ENCODE assay signal across 9 mouse cellular contexts in genomic region chr8:57510791-57511315, GRCm38 (mm10). TPM values are rescaled to one million over a fixed set of nuclear protein-coding genes. Genes with fewer than 3 reads are reported as not detected.
DNase-seq lines count a peak whose midpoint lies in the region; ATAC-seq and TF ChIP-seq lines count a peak whose summit lies in the region.
"Had no signal": no experiment of that assay in that cellular context is flagged by ENCODE, and none has a peak within 500 bp of the region (broad histone marks: within the 10 kb centered on the region; RNA-seq: fewer than 3 reads in every experiment).

No protein-coding gene starts in this region.

- no peak for TF ChIP-seq EP300 in ES-Bruce4 (IDR thresholded peaks at IDR 0.05; ENCODE audit: insufficient read depth, low read depth, low read length)
- no peak for TF ChIP-seq EP300 in heart, postnatal 0 days (IDR thresholded peaks at IDR 0.05; ENCODE audit: low read depth)

- ATAC-seq in heart, postnatal 0 days (ENCODE audit: insufficient read depth, low read depth) = no peak
- peak; percentile 11 for ATAC-seq in megakaryocyte, adult 5-6 weeks (ENCODE audit: poor library complexity, severe bottlenecking)

- no peaks in the 10 kb centered on the region for H3K4me1 ChIP-seq in ES-Bruce4 (ENCODE audit: control insufficient read depth, insufficient read depth, low read length)
- 0 out of 2 replicates have a peak, but pooled peaks cover 5% of the 10 kb centered on the region for H3K4me1 ChIP-seq in heart, postnatal 0 days (ENCODE audit: control insufficient read depth, insufficient read depth)

- TF ChIP-seq CTCF in ES-Bruce4 (IDR thresholded peaks at IDR 0.05; ENCODE audit: low read depth, low read length) = no peak
- TF ChIP-seq CTCF in heart, postnatal 0 days (IDR thresholded peaks at IDR 0.05; ENCODE audit: low read depth) = no peak

- peak overlapping the region; percentile 78 for H3K4me3 ChIP-seq in ES-Bruce4 (ENCODE audit: low read depth, low read length)
- H3K4me3 ChIP-seq in heart, postnatal 0 days (ENCODE audit: low read depth, low read length) = peak overlapping the region; percentile 89

- peak; percentile 18 for DNase-seq in gastrocnemius, postnatal 25 days
- no peak for DNase-seq in gastrocnemius, postnatal 10 days
- no peak for DNase-seq in heart, postnatal 0 days (ENCODE audit: low spot score)
- DNase-seq in left cerebral cortex, adult 9 months (ENCODE audit: low spot score in 2 of 2) = no peak
- no peak for DNase-seq in left cerebral cortex, adult 18-20 months (ENCODE audit: low spot score in 2 of 2)
- DNase-seq in left cerebral cortex, adult 11 months (ENCODE audit: low spot score) = no peak

- 2% methylated on average over 31 of the region's 31 CpGs for WGBS in heart, postnatal 0 days

- peak overlapping the region; percentile 89 for H3K4me2 ChIP-seq in heart, postnatal 0 days (ENCODE audit: low read depth, low read length)

- H3K27ac ChIP-seq in ES-Bruce4 (ENCODE audit: insufficient read depth, low read length) = peak overlapping the region; percentile 82
- H3K27ac ChIP-seq in heart, postnatal 0 days (ENCODE audit: low read depth) = peak overlapping the region; percentile 75

- no peaks in the 10 kb centered on the region for H3K9me3 ChIP-seq in ES-Bruce4 (replicated peaks; ENCODE audit: control insufficient read depth, insufficient read depth, low read length, poor library complexity, severe bottlenecking)
- no peaks in the 10 kb centered on the region for H3K9me3 ChIP-seq in heart, postnatal 0 days (replicated peaks; ENCODE audit: control insufficient read depth, low read length)

- H3K27me3 ChIP-seq in ES-Bruce4 (ENCODE audit: control insufficient read depth, insufficient read depth, low read length, poor library complexity, severe bottlenecking) = no peaks in the 10 kb centered on the region
- H3K27me3 ChIP-seq in heart, postnatal 0 days (ENCODE audit: control insufficient read depth, insufficient read depth, low read length) = no peaks in the 10 kb centered on the region

- H3K36me3 ChIP-seq in ES-Bruce4 (ENCODE audit: control insufficient read depth, insufficient read depth, low read length, poor library complexity, severe bottlenecking) = peaks cover 50% of the 10 kb centered on the region
- peaks cover 11% of the 10 kb centered on the region for H3K36me3 ChIP-seq in heart, postnatal 0 days (replicated peaks; ENCODE audit: control insufficient read depth, insufficient read depth, low read length)

- H3K9ac ChIP-seq in ES-Bruce4 (ENCODE audit: low read depth, poor library complexity, severe bottlenecking) = peak overlapping the region; percentile 98
- peak overlapping the region; percentile 79 for H3K9ac ChIP-seq in heart, postnatal 0 days (replicated peaks; ENCODE audit: low read depth, low read length)

- no peak for TF ChIP-seq POLR2A in ES-Bruce4 (IDR thresholded peaks at IDR 0.05; ENCODE audit: insufficient read depth, low read length)

RNA-seq across cellular contexts. Expression of gene Hmgb2, which starts 0.9 kb away (rescaled TPM):
- 1 to 10 TPM; 2.7 to 5.6 TPM for total RNA-seq in gastrocnemius, postnatal 25 days (2021)
- 10 to 100 TPM; 47.8 to 57.6 TPM for total RNA-seq in gastrocnemius, postnatal 10 days (2021)
- polyA plus RNA-seq in ES-Bruce4 (2011; ENCODE audit: insufficient read depth, insufficient read length, low read depth, missing spikeins) = 235 and 249 TPM in 2 replicates
- total RNA-seq in heart, postnatal 0 days (2014; rRNA removed; ENCODE audit: low replicate concordance) = 22.1 and 25.6 TPM in 2 replicates
- 123 and 145 TPM in 2 replicates for polyA plus RNA-seq in heart, postnatal 0 days (2015; fragmentation: Nextera tagmentation; extraction: Ambion mirVana)
- 624 and 684 TPM in 2 replicates for total RNA-seq in megakaryocyte, adult 5-6 weeks (2015)
- total RNA-seq in megakaryocyte, adult 5-6 weeks (2017) = 745 and 753 TPM in 2 replicates
- 1 to 10 TPM; 2.8 to 5.2 TPM for total RNA-seq in left cerebral cortex, adult 18-20 months (2021)

RNA-seq across cellular contexts. Expression of gene Sap30, which starts 23.2 kb away (rescaled TPM):
- 10 to 100 TPM; 10.2 to 18.5 TPM for total RNA-seq in gastrocnemius, postnatal 25 days (2021)
- 10 to 100 TPM; 33.6 to 35.9 TPM for total RNA-seq in gastrocnemius, postnatal 10 days (2021)
- polyA plus RNA-seq in ES-Bruce4 (2011; ENCODE audit: insufficient read depth, insufficient read length, low read depth, missing spikeins) = 52.5 and 63.5 TPM in 2 replicates
- 57.2 and 106 TPM in 2 replicates for total RNA-seq in heart, postnatal 0 days (2014; rRNA removed; ENCODE audit: low replicate concordance)
- polyA plus RNA-seq in heart, postnatal 0 days (2015; fragmentation: Nextera tagmentation; extraction: Ambion mirVana) = 36.7 and 37.7 TPM in 2 replicates
- 85.2 and 101 TPM in 2 replicates for total RNA-seq in megakaryocyte, adult 5-6 weeks (2015)
- total RNA-seq in megakaryocyte, adult 5-6 weeks (2017) = 144 and 145 TPM in 2 replicates
- 10 to 100 TPM; 12.2 to 14.3 TPM for total RNA-seq in left cerebral cortex, adult 18-20 months (2021)

RNA-seq across cellular contexts. Expression of gene Scrg1, which starts 55.1 kb away (rescaled TPM):
- total RNA-seq in gastrocnemius, postnatal 25 days (2021) = not detected
- total RNA-seq in gastrocnemius, postnatal 10 days (2021) = not detected
- not detected in 2 replicates for polyA plus RNA-seq in ES-Bruce4 (2011; ENCODE audit: insufficient read depth, insufficient read length, low read depth, missing spikeins)
- not detected in 2 replicates for total RNA-seq in heart, postnatal 0 days (2014; rRNA removed; ENCODE audit: low replicate concordance)
- 0.40 and 0.47 TPM in 2 replicates for polyA plus RNA-seq in heart, postnatal 0 days (2015; fragmentation: Nextera tagmentation; extraction: Ambion mirVana)
- 16.7 and 27.0 TPM in 2 replicates for total RNA-seq in megakaryocyte, adult 5-6 weeks (2015)
- total RNA-seq in megakaryocyte, adult 5-6 weeks (2017) = 2.2 and 10.8 TPM in 2 replicates
- total RNA-seq in left cerebral cortex, adult 18-20 months (2021) = 10 to 100 TPM; 33.4 to 47.5 TPM
- total RNA-seq: heart, adult 18-20 months had no signal

Comparison
In these comparisons a context has a peak if more than half of its experiments do, and no peak if none do; other contexts are left out.
1. RNA of gene Hmgb2, which starts 0.9 kb away (total RNA-seq): 624 to 753 TPM in megakaryocyte, adult 5-6 weeks; 47.8 to 57.6 TPM in gastrocnemius, postnatal 10 days, 22.1 to 25.6 TPM in heart, postnatal 0 days, 2.7 to 5.6 TPM in gastrocnemius, postnatal 25 days and 2.8 to 5.2 TPM in left cerebral cortex, adult 18-20 months; every median in the first group is over 10 times any median in the second.